Mouse (Mus musculus): ENCODE data around the gene Gm10842.

Gene Gm10842

GRCm38 (mm10) chr11:105153068-105153833 is 6.6 kb downstream of the Gm10842 start:
- no peak for DNase-seq

- DNase-seq, result no peak
Measured at GRCm38 (mm10) chr11:105155915-105156314, 9.2 kb downstream of the Gm10842 start.

DNA sequence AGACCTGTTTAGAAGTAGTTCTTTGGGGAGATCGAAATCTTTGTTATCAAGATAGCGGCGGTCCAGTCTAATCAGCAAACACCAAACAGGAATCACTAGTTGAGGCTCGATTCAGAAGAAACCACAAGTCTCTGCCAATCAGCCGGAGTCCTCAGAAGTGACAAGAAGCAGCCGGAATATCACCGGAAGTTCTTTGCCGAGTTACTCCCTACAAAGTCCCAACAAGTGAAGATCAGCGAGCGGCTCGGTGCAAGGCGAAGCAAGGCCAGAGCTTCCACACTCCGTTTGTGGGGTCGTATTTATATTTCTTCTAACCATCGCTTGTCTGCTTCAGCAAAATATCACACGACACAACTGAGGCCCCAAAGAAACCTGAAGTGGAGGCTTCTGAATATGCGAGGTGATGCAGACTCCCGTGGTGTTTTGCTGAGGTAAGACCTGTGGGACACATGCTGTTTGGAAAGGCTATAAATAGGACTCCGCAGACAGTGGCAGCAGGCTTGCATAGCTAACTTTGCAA is 10.1 kb downstream of the Gm10842 start:
- DNase-seq, result no peak

GRCm38 (mm10) chr11:105158047-105158446 is 11.4 kb downstream of the Gm10842 start:
- DNase-seq, result no peak

DNA sequence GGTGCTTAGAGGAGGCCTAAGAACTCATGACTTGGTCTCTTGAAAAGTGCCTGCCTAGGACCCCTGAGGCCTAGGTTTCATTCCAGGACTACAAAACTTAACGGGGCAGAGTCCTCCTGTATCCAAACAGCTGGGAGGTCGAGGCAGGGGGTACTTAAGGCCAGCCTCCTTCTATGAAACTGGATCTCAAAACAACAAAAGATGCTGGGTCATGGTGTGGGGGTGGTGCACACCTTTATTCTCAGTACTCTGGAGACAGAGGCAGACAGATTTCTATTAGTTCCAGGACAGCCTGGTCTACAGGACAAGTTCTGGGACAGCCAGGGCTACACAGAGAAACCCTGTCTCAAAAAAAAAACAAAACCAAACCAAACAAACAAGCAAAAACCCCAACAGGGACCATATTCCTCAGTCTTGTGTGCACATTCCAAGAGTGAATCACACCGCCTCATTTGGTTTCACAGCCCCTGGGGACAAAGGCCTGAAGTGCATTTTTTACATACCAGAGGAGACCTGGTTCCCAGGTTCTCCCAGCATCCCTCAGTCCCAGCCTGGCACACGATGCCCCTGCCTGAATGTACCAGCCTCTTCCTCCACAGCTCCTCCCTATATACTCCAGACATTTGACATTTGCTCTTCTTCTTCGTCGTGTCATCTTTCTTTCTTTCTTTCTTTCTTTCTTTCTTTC is 13.1 kb downstream of the Gm10842 start:
- DNase-seq, result no peak

DNA sequence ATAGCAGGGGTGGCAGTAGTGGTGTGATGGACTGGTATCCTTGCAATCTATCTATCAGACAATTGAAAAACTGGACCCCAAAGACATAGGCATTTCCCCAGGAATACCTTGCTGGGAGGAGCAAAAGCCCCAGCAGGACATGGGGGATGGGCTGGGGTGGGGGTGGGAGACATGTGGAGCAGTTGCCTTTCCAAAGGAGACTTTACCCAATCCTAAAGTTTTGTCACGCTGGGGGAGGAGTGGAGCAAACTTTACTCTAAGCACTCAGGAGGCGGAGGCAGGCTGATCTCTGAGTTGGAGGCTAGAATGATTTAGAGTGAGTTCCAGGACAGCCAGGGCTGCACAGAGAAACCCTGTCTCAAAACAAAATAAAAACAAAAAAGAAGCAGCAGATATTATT is 14.7 kb downstream of the Gm10842 start:
- DNase-seq, result no peak

- DNase-seq, result no peak
Measured at GRCm38 (mm10) chr11:105164516-105165510, 18.1 kb downstream of the Gm10842 start.

DNA sequence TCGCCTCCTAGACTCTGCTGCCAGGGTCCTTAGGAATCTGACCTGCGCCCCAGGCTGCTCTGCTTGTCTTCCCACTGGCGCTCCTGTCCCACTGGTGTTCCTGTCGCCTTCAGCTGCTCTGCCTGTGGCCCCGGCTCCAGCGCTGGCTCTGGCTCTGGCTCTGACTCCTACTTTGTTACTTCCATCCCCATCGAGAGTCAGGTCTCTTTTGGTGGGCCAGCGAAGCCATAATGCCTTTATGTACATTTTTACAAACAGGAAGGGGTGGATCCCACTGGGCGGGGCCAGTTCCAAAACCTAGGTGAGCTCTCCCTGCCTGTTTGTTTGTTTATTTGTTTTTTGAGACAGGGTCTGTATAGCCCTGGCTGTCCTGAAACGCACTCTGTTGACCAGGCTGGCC is 20.1 kb downstream of the Gm10842 start:
- DNase-seq, result no peak

- DNase-seq, result no peak
Measured at GRCm38 (mm10) chr11:105178516-105178915, 31.8 kb downstream of the Gm10842 start, which contains the start of gene Tlk2. Gene Tlk2, plus strand, starts transcription at chr11:105178807.

GRCm38 (mm10) chr11:105179523-105179922 is 32.8 kb downstream of the Gm10842 start:
- no peak for DNase-seq

DNA sequence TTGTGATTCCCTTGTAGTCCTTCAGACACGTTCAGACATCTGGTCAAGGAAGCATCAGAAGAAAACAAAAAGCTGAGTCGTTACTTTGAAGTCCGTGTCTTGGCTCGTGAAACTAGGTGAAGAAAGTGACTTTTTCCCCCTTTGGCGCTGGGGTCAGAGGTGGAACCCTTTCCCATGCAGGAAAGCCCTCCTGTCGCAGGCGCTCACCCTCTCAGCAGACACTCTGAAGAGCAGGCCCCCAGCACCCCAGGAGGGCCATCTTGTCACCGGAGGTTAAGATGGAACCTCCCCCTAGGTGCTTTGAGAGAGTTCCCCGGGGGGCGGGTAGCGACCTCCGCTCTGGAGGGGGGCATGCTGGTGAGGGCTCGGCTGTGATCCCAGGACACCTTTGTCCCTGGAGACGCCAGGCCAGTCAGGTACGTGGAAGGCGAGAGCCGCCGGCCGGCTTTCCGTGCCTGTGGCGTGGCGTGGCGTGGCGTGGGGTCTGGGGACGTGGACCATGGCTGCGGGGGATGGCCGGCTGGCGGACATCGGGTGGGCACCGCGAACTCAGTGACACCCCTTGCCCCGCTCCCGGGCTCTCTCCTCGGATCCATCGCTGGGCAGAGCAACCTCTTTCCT is 33.9 kb downstream of the Gm10842 start:
- peak; percentile 82 for DNase-seq

- DNase-seq, result peak; percentile 98
Measured at GRCm38 (mm10) chr11:105181126-105181637, 34.5 kb downstream of the Gm10842 start.

GRCm38 (mm10) chr11:105181689-105182460 is 35.2 kb downstream of the Gm10842 start:
- DNase-seq, result peak; percentile 57

- no peak for DNase-seq
Measured at GRCm38 (mm10) chr11:105182461-105182855, 35.8 kb downstream of the Gm10842 start.

DNA sequence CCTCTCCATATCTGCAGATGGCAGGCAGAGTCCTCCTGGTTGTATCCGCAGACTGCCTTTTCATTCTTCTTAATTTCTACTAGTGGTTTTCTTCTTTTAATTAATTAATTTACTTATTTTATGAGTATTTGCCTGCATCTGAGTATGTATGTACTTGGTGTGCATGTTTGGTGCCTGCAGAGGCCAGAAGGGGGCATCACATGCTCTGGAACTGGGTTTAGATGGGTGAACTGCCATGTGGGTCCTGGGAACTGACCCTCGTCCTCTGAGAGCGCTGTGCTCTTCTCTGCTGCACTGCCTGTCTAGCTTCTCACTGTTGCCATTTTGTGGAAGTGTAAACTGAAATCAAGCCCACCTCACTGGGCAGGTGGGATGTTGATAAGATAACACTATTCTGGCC is 38.0 kb downstream of the Gm10842 start:
- no peak for DNase-seq

DNA sequence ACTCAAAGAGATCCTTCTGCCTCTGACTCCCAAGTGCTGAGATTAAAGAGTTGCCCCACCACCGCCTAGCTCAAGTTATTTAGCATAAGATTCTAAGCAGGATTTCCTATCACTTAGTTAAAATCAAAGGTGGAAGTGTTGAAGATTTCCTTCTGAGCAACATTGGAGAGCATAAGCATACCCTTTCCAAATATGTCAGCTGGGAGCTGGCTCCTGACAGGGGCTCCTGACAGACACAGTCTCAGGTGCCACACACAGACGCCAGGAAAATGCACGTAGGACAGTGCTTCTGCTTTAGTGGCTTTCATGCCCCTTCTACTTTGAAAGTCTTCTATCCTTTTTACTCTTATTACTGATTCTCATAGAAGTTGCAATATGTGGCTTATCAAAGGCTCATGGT is 45.5 kb downstream of the Gm10842 start:
- no peak for DNase-seq
